Mouse (Mus musculus) cortical plate, adult 2 months (tissue): Measurements from ENCODE around the gene Tnfaip6.

Source experiments
- CTCF ChIP-seq: fragments of 200-500 bp; IDR thresholded peaks from 2 replicates; pipeline ENCODE4 v1.5.1; 2011; ENCODE audit warnings: mild to moderate bottlenecking, control low read depth, low read length; ENCODE audit not compliant: insufficient read depth; ENCODE audit errors: extremely low read depth
- POLR2A ChIP-seq: fragments of 200-500 bp; IDR thresholded peaks from 2 replicates; pipeline ENCODE4 v1.6.1; 2011; ENCODE audit warnings: mild to moderate bottlenecking, low read length, control low read depth; ENCODE audit not compliant: insufficient read depth; ENCODE audit errors: extremely low read depth

GRCm38 (mm10) chr2:52053502-52053901, 15.7 kb downstream of the Tnfaip6 start:
- no peak for TF ChIP-seq CTCF
- no peak for TF ChIP-seq POLR2A
